Mouse (Mus musculus): ENCODE measurements around the gene Fcgr2b. TPM values are rescaled to one million over a fixed set of nuclear protein-coding genes. Genes with fewer than 3 reads are reported as not detected.

The Fcgr2b gene
- 0.52 and 1.5 TPM in 2 replicates for polyA plus RNA-seq (2014; fragmentation: Nextera tagmentation; extraction: Ambion mirVana)

DNA sequence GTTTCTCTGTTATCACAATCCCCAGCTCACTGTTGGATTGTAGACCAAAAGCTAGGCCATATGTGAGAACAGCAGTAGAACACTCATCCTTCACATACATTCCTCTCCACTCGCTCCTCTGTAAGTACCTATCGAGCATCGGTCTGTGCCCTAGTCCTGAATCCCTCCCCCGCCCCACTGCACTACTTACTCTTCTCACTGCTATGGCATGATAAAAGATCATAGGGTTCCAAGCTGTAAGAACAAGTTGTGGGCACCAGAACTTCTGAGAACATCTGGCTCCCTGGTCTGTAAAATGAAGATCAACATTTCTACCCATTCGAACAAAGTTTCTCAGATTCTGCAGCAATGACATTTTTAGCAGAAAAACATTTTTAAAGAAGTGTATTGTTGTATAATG, at the start of gene Fcgr2b:
Gene Fcgr2b (minus strand): TSS at position 101 of the 400 bp plus-strand sequence.
- H3K4me2 ChIP-seq (ENCODE audit: low read length): no peak within 1 kb of the TSS
- H3K27me3 ChIP-seq (replicated peaks; ENCODE audit: control insufficient read depth, insufficient read depth, low read length): no peaks in the 10 kb centered on the region
- DNase-seq (ENCODE audit: low spot score): no peak
- H3K9ac ChIP-seq (ENCODE audit: low read length): no peak within 1 kb of the TSS
- no peaks in the 10 kb centered on the region for H3K4me1 ChIP-seq (ENCODE audit: control insufficient read depth, insufficient read depth, low read length)
- H3K27ac ChIP-seq (ENCODE audit: low read depth, low read length): no peak within 1 kb of the TSS
- ATAC-seq: no peak
- H3K36me3 ChIP-seq (ENCODE audit: control insufficient read depth, insufficient read depth, low read length): no peaks in the 10 kb centered on the region
- WGBS: 86% methylated on average over 5 of the region's 5 CpGs
- H3K9me3 ChIP-seq (replicated peaks; ENCODE audit: control insufficient read depth, low read length): no peaks in the 10 kb centered on the region
- H3K4me3 ChIP-seq (ENCODE audit: low read depth, low read length): no peak within 1 kb of the TSS

DNA sequence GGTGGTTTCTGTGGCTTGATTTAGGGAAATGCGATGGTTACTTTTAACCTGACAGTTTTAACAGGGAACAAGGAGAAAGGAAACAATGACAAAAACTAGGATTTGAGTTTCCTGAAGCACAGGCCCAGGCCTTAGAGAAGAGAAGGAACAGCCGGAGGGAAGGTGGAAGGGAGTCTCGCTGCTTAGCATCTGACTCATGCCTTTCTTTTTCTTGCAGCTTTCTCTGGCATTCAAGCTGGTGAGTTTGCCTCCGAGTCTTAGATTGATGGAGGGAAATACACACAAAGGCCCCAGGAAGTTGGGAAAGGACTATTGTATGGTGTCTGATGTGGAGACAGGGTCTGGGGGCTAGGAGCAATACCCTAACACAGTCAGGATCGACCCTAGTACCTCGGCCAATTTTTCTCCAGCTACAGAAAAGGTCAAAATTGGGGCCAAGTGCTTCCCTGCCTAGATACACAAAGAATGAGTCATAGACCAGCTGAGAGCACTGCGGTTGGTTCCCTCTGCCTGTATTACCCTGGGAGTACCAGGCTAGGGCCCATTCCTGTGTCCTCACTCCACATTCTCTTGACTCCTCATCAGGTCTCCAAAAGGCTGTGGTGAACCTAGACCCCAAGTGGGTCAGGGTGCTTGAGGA, 43.1 kb upstream of the Fcgr2b start:
- Histone ChIP-seq H3K36me3 (ENCODE audit: control insufficient read depth, insufficient read depth, low read length) (no peaks in the 10 kb centered on the region), H3K27ac (ENCODE audit: low read depth, low read length) (no peak overlapping the region), H3K9me3 (replicated peaks; ENCODE audit: control insufficient read depth, low read length) (no peaks in the 10 kb centered on the region), H3K27me3 (replicated peaks; ENCODE audit: control insufficient read depth, insufficient read depth, low read length) (no peaks in the 10 kb centered on the region), H3K4me2 (ENCODE audit: low read length) (no peak overlapping the region), H3K4me3 (ENCODE audit: low read depth, low read length) (no peak overlapping the region), H3K4me1 (ENCODE audit: control insufficient read depth, insufficient read depth, low read length) (no peaks in the 10 kb centered on the region), H3K9ac (ENCODE audit: low read length) (no peak overlapping the region)
- DNase-seq (ENCODE audit: low spot score) (no peak), ATAC-seq (no peak)
- WGBS: 86% methylated on average over 7 of the region's 7 CpGs

DNA sequence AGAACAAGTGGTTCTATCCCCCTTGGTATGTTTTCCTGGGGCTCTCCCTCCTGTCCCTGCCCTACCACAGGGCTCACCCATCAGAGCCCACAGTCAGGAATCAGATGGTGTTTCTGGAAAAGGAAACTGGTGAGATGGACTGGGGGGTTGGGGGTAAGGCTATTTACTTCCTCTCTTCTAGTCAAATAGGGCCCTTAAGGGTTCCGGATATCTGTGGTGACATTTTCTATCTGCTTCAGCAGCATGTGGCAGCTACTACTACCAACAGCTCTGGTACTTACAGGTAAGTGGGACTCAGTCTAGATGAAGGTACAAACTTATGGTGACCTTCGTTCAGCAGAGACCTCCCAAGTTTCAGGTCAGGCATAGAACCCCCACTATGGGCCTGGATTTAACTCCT, 42.4 kb upstream of the Fcgr2b start, which contains the start of gene Fcgr4:
Gene Fcgr4 (plus strand): TSS at position 184 of the 400 bp plus-strand sequence.
- WGBS: 93% methylated on average over 2 of the region's 2 CpGs
- DNase-seq (ENCODE audit: low spot score) (no peak), ATAC-seq (no peak)
- no peaks in the 10 kb centered on the region for H3K36me3 ChIP-seq (ENCODE audit: control insufficient read depth, insufficient read depth, low read length)
- H3K27ac ChIP-seq (ENCODE audit: low read depth, low read length): no peak within 1 kb of the TSS
- H3K9ac ChIP-seq (ENCODE audit: low read length): no peak within 1 kb of the TSS
- no peaks in the 10 kb centered on the region for H3K9me3 ChIP-seq (replicated peaks; ENCODE audit: control insufficient read depth, low read length)
- H3K4me3 ChIP-seq (ENCODE audit: low read depth, low read length): no peak within 1 kb of the TSS
- H3K27me3 ChIP-seq (replicated peaks; ENCODE audit: control insufficient read depth, insufficient read depth, low read length): no peaks in the 10 kb centered on the region
- H3K4me1 ChIP-seq (ENCODE audit: control insufficient read depth, insufficient read depth, low read length): no peaks in the 10 kb centered on the region
- H3K4me2 ChIP-seq (ENCODE audit: low read length): no peak within 1 kb of the TSS

DNA sequence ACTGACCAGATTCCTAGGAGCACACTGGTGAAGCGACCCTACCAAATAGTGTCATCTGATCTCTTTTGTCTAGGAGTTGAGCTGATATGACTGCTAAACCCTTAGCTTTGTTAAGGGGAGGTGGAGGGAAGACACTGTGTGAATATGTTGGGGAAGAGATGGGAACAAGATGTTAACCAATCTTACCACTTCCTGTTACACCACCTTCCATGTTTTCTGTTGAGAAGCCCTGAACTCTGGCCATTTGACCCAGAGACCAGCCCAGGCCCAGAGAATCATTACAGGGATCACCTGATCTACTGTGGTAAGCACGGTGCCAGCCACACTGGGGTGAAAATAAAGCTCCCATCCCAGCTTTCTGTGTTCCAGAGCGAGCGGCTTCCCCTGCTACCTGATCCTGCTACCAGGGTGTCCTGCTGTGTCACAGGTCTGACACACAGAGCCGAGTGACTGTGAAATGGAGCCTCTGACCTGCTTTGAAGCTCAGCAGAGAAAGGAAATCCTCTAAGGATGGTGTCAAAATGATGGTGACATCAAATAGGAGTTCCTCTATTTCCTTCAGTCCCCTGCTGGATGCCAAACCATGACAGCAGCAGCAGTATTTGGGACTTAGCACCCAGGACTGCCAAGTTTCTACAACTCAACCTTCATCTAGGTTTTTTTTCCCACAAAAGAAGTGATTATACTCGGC, 41.3 kb upstream of the Fcgr2b start:
- Histone ChIP-seq H3K4me3 (ENCODE audit: low read depth, low read length) (no peak overlapping the region), H3K27me3 (replicated peaks; ENCODE audit: control insufficient read depth, insufficient read depth, low read length) (no peaks in the 10 kb centered on the region), H3K9ac (ENCODE audit: low read length) (no peak overlapping the region), H3K4me2 (ENCODE audit: low read length) (no peak overlapping the region), H3K9me3 (replicated peaks; ENCODE audit: control insufficient read depth, low read length) (no peaks in the 10 kb centered on the region), H3K36me3 (ENCODE audit: control insufficient read depth, insufficient read depth, low read length) (no peaks in the 10 kb centered on the region), H3K27ac (ENCODE audit: low read depth, low read length) (no peak overlapping the region), H3K4me1 (ENCODE audit: control insufficient read depth, insufficient read depth, low read length) (no peaks in the 10 kb centered on the region)
- WGBS: 58% methylated on average over 6 of the region's 6 CpGs
- DNase-seq (ENCODE audit: low spot score) (no peak), ATAC-seq (no peak)

DNA sequence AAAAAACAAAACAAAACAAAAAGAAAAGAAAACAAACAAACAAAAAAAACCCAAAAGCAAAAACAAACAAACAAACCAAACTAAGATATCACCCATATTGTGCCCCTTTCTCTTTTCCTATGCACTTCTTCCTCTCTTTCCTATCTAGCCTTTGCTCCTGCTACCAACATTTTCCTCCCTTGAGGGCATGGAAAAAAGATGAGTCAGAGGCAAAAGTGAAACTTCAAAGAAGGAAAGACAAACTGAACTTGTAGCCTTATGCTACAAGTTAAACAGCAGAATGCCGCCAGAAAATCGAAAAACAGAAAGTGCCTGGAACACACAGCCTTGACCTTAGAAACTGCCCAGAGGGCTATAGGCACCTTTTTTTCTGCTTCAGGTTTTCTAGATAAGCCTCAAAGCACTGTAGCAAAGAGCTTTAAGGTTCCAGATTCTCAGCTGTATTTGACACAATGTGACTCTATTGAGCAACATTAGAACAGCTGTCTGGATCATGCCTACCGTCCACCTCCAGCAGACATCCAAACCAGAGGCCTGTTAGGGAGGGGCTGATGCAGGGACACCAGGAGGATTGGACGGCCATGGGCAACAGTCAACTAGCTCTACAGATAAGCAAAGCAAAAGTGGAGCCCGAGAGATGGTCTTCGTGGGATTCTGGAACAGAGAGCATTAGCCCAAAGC, 40.5 kb upstream of the Fcgr2b start:
- no peak overlapping the region for H3K27ac ChIP-seq (ENCODE audit: low read depth, low read length)
- DNase-seq (ENCODE audit: low spot score) (no peak), ATAC-seq (no peak)
- no peaks in the 10 kb centered on the region for H3K9me3 ChIP-seq (replicated peaks; ENCODE audit: control insufficient read depth, low read length)
- 94% methylated on average over 6 of the region's 6 CpGs for WGBS
- H3K4me2 ChIP-seq (ENCODE audit: low read length): no peak overlapping the region
- no peak overlapping the region for H3K9ac ChIP-seq (ENCODE audit: low read length)
- H3K4me3 ChIP-seq (ENCODE audit: low read depth, low read length): no peak overlapping the region
- no peaks in the 10 kb centered on the region for H3K36me3 ChIP-seq (ENCODE audit: control insufficient read depth, insufficient read depth, low read length)
- H3K4me1 ChIP-seq (ENCODE audit: control insufficient read depth, insufficient read depth, low read length): no peaks in the 10 kb centered on the region
- H3K27me3 ChIP-seq (replicated peaks; ENCODE audit: control insufficient read depth, insufficient read depth, low read length): no peaks in the 10 kb centered on the region

DNA sequence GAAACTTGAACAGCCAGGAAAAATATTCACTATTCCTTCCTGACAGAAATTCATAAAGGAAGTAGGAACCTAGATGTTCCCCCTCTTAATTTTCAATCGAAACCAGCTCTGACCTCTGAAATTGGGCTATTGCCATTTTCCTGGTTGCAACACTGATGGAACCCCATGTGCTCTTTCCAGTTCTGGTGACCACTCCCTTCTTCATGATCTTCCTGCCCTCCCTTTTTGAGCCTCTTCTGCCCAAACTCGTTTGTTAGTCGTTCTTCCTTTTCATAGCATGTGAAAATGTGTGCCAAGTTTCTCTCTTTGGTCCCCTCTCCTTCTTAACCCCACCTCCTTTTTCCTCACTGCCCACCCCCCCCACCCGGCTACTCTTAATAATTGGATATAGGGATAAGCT, 35.4 kb upstream of the Fcgr2b start:
- no peak overlapping the region for H3K27ac ChIP-seq (ENCODE audit: low read depth, low read length)
- WGBS: 79% methylated on average over 4 of the region's 4 CpGs
- ATAC-seq: no peak

DNA sequence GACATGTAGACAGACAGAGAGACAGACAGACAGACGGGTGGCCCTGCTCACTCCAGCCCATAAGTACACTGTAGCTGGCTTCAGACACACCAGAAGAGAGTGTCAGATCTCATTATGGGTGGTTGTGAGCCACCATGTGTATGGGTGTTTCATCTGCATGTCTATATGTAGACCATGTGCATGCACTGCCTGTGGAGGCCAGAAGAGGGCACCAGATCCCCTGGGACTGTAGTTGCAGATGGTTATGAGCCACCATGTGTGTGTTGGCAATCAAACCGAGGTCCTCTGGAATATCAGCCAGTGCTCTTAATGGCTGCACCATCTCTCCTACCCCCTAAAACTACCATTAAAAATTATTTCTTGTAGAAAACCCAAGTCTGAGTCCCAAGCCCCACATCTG, 30.6 kb upstream of the Fcgr2b start:
- no peaks in the 10 kb centered on the region for H3K27me3 ChIP-seq (replicated peaks; ENCODE audit: control insufficient read depth, insufficient read depth, low read length)
- DNase-seq (ENCODE audit: low spot score): no peak
- no peak for ATAC-seq
- no peaks in the 10 kb centered on the region for H3K36me3 ChIP-seq (ENCODE audit: control insufficient read depth, insufficient read depth, low read length)
- no peaks in the 10 kb centered on the region for H3K4me1 ChIP-seq (ENCODE audit: control insufficient read depth, insufficient read depth, low read length)
- H3K9me3 ChIP-seq (replicated peaks; ENCODE audit: control insufficient read depth, low read length): no peaks in the 10 kb centered on the region
- no peak overlapping the region for H3K9ac ChIP-seq (ENCODE audit: low read length)
- H3K27ac ChIP-seq (ENCODE audit: low read depth, low read length): no peak overlapping the region
- H3K4me3 ChIP-seq (ENCODE audit: low read depth, low read length): no peak overlapping the region
- no peak overlapping the region for H3K4me2 ChIP-seq (ENCODE audit: low read length)
- WGBS: 93% methylated on average over 2 of the region's 2 CpGs

More for the DNA sequence above, 35.4 kb upstream of the Fcgr2b start:
- Histone ChIP-seq H3K4me3 (ENCODE audit: low read depth, low read length) (no peak overlapping the region), H3K36me3 (ENCODE audit: control insufficient read depth, insufficient read depth, low read length) (no peaks in the 10 kb centered on the region), H3K9ac (ENCODE audit: low read length) (no peak overlapping the region), H3K27me3 (replicated peaks; ENCODE audit: control insufficient read depth, insufficient read depth, low read length) (no peaks in the 10 kb centered on the region), H3K9me3 (replicated peaks; ENCODE audit: control insufficient read depth, low read length) (no peaks in the 10 kb centered on the region), H3K4me2 (ENCODE audit: low read length) (no peak overlapping the region), H3K4me1 (ENCODE audit: control insufficient read depth, insufficient read depth, low read length) (no peaks in the 10 kb centered on the region)
- no peak for DNase-seq (ENCODE audit: low spot score)

DNA sequence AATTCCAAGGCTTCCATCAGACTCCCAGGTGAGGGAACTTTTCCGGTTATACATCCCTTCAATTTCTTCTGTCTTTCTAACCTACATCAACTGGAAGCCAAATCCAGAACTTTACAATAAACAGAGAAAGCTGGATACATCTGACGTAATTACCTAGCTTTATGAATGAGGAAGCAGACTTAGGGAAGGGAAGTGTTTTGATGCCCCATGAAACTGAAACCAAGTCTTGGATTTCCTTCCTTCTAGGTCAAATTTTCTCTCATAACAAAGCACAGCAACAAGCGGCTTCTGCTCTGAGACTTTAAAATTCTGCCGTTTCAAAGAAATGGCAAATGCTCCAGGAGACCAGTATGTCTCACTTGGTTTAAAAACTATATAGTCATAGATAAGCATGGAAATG, 30.0 kb upstream of the Fcgr2b start:
- DNase-seq (ENCODE audit: low spot score): no peak
- Histone ChIP-seq H3K4me2 (ENCODE audit: low read length) (no peak overlapping the region), H3K9ac (ENCODE audit: low read length) (no peak overlapping the region), H3K36me3 (ENCODE audit: control insufficient read depth, insufficient read depth, low read length) (no peaks in the 10 kb centered on the region), H3K27ac (ENCODE audit: low read depth, low read length) (no peak overlapping the region), H3K27me3 (replicated peaks; ENCODE audit: control insufficient read depth, insufficient read depth, low read length) (no peaks in the 10 kb centered on the region), H3K4me1 (ENCODE audit: control insufficient read depth, insufficient read depth, low read length) (no peaks in the 10 kb centered on the region), H3K9me3 (replicated peaks; ENCODE audit: control insufficient read depth, low read length) (no peaks in the 10 kb centered on the region), H3K4me3 (ENCODE audit: low read depth, low read length) (no peak overlapping the region)
- WGBS: 91% methylated on average over 4 of the region's 4 CpGs
- no peak for ATAC-seq

DNA sequence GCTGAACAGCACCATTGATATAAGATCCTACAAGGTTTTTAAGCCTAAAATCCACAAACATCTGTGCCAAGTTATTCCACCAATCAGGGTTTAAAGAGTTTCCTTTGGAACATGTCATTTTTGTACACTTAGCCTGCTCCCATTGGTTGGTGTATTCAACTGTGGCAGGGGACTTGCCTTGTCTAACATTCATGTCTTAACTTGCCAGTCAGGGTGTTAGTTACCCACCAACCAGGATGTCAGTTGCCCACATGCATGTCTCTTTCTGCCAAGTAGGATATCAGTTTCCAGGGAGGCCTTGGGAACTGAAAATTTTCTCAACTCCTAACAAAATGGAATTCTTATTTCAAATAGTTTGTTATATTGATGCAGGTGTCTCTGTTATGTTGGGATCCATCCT, 29.2 kb upstream of the Fcgr2b start:
- H3K9me3 ChIP-seq (replicated peaks; ENCODE audit: control insufficient read depth, low read length): no peaks in the 10 kb centered on the region
- DNase-seq (ENCODE audit: low spot score): no peak
- H3K4me1 ChIP-seq (ENCODE audit: control insufficient read depth, insufficient read depth, low read length): no peaks in the 10 kb centered on the region
- H3K36me3 ChIP-seq (ENCODE audit: control insufficient read depth, insufficient read depth, low read length): no peaks in the 10 kb centered on the region
- H3K4me2 ChIP-seq (ENCODE audit: low read length): no peak overlapping the region
- H3K27me3 ChIP-seq (replicated peaks; ENCODE audit: control insufficient read depth, insufficient read depth, low read length): no peaks in the 10 kb centered on the region
- no peak overlapping the region for H3K27ac ChIP-seq (ENCODE audit: low read depth, low read length)
- no peak overlapping the region for H3K9ac ChIP-seq (ENCODE audit: low read length)
- no peak overlapping the region for H3K4me3 ChIP-seq (ENCODE audit: low read depth, low read length)
- no peak for ATAC-seq

All from forebrain, embryonic 14.5 days (tissue).